Mouse (Mus musculus) hindbrain, postnatal 0 days (tissue): Measurements from ENCODE around the gene 3110082J24Rik. TPM values are rescaled to one million over a fixed set of nuclear protein-coding genes. Genes with fewer than 3 reads are reported as not detected.

Experiments
- ATAC-seq: fragments of 200-750 bp; cut with Nextera tagmentation; 2 replicates; pipeline ENCODE4 v1.8.0; 2017; ENCODE audit warnings: mild to moderate bottlenecking, moderate TSS enrichment, moderate library complexity
- DNase-seq: peaks from one replicate; pipeline ENCODE4 v3.0.0-alpha.2; 2015; ENCODE audit warnings: low spot score
- H3K27ac ChIP-seq: fragments of 300-500 bp; sonication (generic); 2 replicates; pipeline ENCODE4 v1.5.1; 2014; ENCODE audit warnings: mild to moderate bottlenecking
- H3K27me3 ChIP-seq: fragments of 300-500 bp; sonication (generic); 2 replicates; pipeline ENCODE4 v1.6.1; 2014; ENCODE audit warnings: low read length, mixed read lengths; ENCODE audit not compliant: insufficient read depth
- H3K36me3 ChIP-seq: fragments of 300-500 bp; sonication (generic); 2 replicates; pipeline ENCODE4 v1.6.1; 2014; ENCODE audit warnings: low read length, mixed read lengths; ENCODE audit not compliant: insufficient read depth
- H3K4me1 ChIP-seq: fragments of 300-500 bp; sonication (generic); 2 replicates; pipeline ENCODE4 v1.6.1; 2014; ENCODE audit warnings: antibody characterized with exemption, low read length, mixed read lengths; ENCODE audit not compliant: insufficient read depth
- H3K4me2 ChIP-seq: fragments of 300-500 bp; sonication (generic); 2 replicates; pipeline ENCODE4 v1.6.1; 2014; ENCODE audit warnings: low read depth, mild to moderate bottlenecking, low read length, moderate library complexity, mixed read lengths
- H3K4me3 ChIP-seq: fragments of 300-500 bp; sonication (generic); 2 replicates; pipeline ENCODE4 v1.5.1; 2014; ENCODE audit warnings: low read length
- H3K9ac ChIP-seq: fragments of 300-500 bp; sonication (generic); replicated peaks from 2 replicates; pipeline ENCODE4 v1.6.1; 2014; ENCODE audit warnings: mild to moderate bottlenecking, low read length, moderate library complexity, mixed read lengths
- H3K9me3 ChIP-seq: fragments of 300-500 bp; sonication (generic); 2 replicates; pipeline ENCODE4 v1.6.1; 2016; ENCODE audit warnings: low read length, mixed read lengths
- CTCF ChIP-seq: IDR thresholded peaks from 2 replicates; pipeline ENCODE4 v1.5.1; 2016; ENCODE audit warnings: antibody characterized with exemption, control low read depth, low read depth
- WGBS: fragments of 180-500 bp; shearing (Covaris S2); extraction: QIAGEN DNeasy Blood & Tissue Kit; methylation state at CpG from one replicate; pipeline ENCODE4 v1.1.7; 2014; 5-methylcytosine and 5-hydroxymethylcytosine counted together
- polyA plus RNA-seq: library from polyadenylated mRNA; unstranded; fragments of >200 nt; fragmentation: Nextera tagmentation; extraction: Ambion mirVana; gene quantifications from 2 replicates; pipeline ENCODE4 v1.2.1, GENCODE M21; 2015
- total RNA-seq: library from RNA; depleted of rRNA; stranded (reverse); fragments of >200 nt; gene quantifications from 2 replicates; pipeline ENCODE4 v1.2.3, GENCODE M21; 2014; rRNA removed

3110082J24Rik gene
- total and polyA plus RNA-seq, 2 experiments from 2014 or later: 3.2 to 4.3 TPM

- no peak overlapping the region for H3K27ac ChIP-seq
- no peak overlapping the region for H3K4me3 ChIP-seq
- no peaks in the 10 kb centered on the region for H3K4me1 ChIP-seq
- H3K27me3 ChIP-seq: no peaks in the 10 kb centered on the region
- H3K9me3 ChIP-seq: no peaks in the 10 kb centered on the region
- H3K9ac ChIP-seq: no peak overlapping the region
- no peak overlapping the region for H3K4me2 ChIP-seq
- ATAC-seq (no peak), DNase-seq (no peak)
- TF ChIP-seq CTCF: no peak
- H3K36me3 ChIP-seq: no peaks in the 10 kb centered on the region; the same call in 1 of the 2 replicates
- 47% methylated on average over 6 of the region's 6 CpGs for WGBS
Measured at GRCm38 (mm10) chr5:30058216-30058731, 47.6 kb downstream of the 3110082J24Rik start.

Other genes with a start within 250 kb of the 3110082J24Rik start
- not detected in 2 replicates for gene Il6, start 93.0 kb downstream of the 3110082J24Rik start, total RNA-seq
- gene Il6, start 93.0 kb downstream of the 3110082J24Rik start, polyA plus RNA-seq: not detected in 2 replicates
- 8.3 and 15.4 TPM in 2 replicates for gene Tyms, start 32.5 kb downstream of the 3110082J24Rik start, total RNA-seq
- 35.2 and 36.2 TPM in 2 replicates for gene Tyms, start 32.5 kb downstream of the 3110082J24Rik start, polyA plus RNA-seq
- 26.7 and 26.9 TPM in 2 replicates for gene Garem2, start 925 bp downstream of the 3110082J24Rik start, total RNA-seq
- 9.5 and 9.7 TPM in 2 replicates for gene Garem2, start 925 bp downstream of the 3110082J24Rik start, polyA plus RNA-seq
- 50.1 and 50.4 TPM in 2 replicates for gene Hadha, start 49.1 kb upstream of the 3110082J24Rik start, total RNA-seq
- 68.0 and 79.1 TPM in 2 replicates for gene Hadha, start 49.1 kb upstream of the 3110082J24Rik start, polyA plus RNA-seq
- 56.8 and 68.3 TPM in 2 replicates for gene Hadhb, start 49.2 kb upstream of the 3110082J24Rik start, total RNA-seq
- 59.9 and 67.5 TPM in 2 replicates for gene Hadhb, start 49.2 kb upstream of the 3110082J24Rik start, polyA plus RNA-seq
- gene Adgrf3, start 99.6 kb upstream of the 3110082J24Rik start, total RNA-seq: 0.37 TPM in 1 of 2 replicates, not detected in the other
- gene Adgrf3, start 99.6 kb upstream of the 3110082J24Rik start, polyA plus RNA-seq: not detected in 2 replicates
- 99.5 and 108 TPM in 2 replicates for gene Selenoi, start 126.5 kb upstream of the 3110082J24Rik start, total RNA-seq
- gene Selenoi, start 126.5 kb upstream of the 3110082J24Rik start, polyA plus RNA-seq: 20.7 and 23.1 TPM in 2 replicates
- gene Drc1, start 175.3 kb upstream of the 3110082J24Rik start, total RNA-seq: 4.6 and 4.9 TPM in 2 replicates
- 6.6 TPM in 2 replicates for gene Drc1, start 175.3 kb upstream of the 3110082J24Rik start, polyA plus RNA-seq